Mouse (Mus musculus): ENCODE data around the gene Spag16.

Spag16 gene

DNA sequence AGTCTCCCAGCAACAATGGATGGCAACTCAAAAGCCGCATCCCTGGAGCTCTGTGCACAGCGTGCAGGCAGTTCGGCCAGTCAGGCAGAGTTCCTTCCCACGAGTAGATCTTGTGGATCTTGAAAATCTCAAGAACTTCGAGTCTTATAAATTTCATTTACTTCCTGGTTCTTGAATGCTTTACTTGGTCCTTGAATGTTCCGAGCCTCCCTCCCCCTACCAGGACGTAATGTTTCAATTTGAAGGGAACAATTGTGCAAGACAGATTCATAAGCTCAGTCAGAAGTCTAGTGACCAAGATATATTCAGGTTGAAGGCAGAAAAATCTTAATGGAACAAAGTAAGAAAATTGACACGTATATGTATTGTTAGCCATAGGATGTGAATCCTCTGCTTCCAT, 277.9 kb downstream of the Spag16 start:
- DNase-seq = peak; percentile 40

DNA sequence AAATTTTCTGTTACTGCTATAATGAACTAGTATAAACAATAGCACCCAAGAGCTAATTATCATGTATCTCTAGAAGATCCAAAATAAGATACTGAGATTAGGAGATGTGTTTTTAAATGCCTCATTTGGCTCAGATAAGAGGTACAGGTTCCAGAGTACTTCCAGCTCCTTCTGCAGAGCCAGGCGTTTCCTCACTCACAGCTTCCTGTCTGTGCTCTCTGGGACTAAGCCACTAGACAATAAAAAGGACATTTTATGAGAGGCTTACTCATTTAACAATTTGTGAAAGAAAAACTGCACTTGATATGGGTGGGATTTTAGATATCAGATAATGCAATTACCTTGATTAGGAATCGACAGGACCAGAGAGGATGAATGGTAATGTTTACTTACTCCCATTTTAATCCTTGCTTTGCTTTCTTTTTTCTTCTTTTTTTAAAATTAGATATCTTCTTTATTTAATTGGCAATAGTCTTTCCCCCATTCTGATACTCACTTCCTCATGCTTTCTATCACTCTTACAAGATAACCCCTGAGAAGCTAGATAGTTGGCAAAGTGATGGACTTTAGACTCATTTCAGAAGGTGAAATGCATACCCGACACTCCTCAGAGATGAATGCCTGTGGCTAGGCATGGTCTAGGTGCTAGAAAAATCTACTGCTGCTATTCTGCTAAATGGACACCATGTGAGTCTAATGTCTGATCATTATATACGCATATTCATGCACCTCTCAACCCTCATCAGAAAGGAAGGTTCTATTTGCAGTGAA, 289.6 kb downstream of the Spag16 start:
- no peak for DNase-seq

DNA sequence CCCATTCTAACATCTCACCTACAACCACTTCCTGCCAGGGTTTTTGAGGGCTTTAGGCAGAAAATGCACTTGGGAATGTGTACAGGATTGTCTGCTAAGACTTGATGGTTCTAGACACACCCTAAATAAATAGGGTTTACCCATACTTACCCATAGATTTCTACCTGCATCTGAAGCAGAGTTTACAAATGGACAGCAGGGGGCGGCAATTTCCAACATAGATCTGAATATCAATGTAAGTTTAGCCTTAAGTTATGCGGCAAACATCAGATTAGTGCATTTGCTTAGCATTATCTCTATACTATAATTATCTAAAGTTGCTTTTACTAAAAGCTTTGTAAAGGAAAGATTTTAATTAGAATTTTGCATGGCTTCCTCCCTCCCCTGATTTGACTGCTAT, 301.3 kb downstream of the Spag16 start:
- peak; percentile 14 for DNase-seq

DNA sequence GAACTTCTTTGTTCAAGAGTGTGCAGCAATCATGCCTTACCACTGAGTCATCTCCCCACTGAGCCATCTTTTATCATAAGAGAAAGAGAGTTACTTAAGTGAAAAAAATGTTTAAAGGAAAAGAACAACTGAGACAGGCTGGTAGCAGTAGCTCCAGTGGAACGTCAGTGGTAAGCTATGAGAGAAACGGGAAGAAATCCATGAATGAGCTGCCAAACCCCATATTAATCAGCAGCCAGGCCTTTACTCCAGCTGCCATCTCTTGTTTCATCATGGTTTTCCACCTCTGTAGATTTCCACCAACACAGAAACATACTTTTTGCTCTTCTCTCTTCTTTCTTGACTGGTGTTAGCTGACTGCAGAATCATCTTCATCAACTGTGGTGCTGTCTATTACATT, 308.8 kb downstream of the Spag16 start:
- no peak for DNase-seq

DNA sequence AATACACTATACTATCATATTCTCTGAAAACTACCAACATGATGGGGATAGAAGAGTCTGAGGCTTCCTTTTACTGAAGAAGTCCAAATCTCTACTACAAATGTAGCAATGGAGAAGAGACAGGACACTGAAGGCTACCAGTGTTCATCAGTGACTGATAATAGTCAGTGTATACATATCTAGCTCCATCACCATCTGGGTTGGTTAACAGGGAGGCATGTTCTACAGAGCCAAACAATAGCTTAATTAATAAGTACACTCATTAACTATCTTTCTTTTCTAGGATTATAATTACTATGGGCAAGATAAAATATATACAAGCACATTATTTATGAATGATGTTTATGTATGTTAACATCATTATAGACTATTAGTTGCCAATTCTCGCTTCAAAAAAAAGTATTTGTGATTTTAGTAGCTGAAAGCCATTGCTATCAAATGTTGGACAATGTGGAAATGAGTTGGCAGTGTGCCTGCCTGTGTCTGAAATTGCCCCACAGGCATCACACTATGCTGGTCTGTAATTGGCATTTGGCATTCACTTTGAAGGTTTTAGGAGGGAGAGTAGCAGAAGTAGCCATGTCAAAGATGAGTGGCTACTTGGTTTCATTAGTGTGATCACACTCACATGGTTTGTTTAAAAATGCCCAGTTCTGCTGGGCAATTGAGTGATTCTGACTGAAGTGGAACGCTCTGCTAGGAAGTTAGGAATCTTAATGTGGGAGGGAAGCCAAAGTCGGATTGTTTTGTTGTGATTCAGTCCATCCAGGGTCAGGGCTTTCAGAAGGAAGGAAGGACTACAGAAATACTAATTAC, 338.8 kb downstream of the Spag16 start:
- DNase-seq = no peak

DNA sequence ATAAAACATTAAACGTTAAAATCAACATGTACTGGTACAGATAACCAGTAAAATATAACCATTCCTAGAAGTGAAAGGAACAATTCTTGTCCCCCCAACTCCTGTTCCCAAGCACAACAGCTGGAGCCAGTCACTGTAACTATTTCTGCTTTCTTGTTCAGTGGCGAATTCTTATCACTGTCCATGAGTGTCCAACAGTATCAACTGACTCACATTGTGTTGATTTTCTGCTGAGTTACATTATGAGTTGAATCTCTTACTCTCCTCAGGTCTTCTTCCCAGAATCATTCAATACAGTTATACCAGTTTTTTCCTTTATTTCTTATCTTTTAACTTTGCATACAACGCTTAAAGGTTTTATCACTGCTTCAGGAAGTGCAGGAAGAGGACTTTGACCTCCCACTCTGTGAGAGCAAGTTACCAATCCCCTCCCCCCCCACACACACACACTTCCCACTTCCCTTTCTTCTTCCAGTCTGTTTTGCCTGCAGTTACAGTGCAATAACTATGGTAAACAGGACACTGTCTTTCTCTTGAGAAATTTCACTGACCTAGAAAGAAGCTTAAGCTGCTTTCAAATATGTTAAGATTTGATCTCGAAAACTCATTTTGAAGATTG, 353.5 kb downstream of the Spag16 start:
- no peak for DNase-seq

DNA sequence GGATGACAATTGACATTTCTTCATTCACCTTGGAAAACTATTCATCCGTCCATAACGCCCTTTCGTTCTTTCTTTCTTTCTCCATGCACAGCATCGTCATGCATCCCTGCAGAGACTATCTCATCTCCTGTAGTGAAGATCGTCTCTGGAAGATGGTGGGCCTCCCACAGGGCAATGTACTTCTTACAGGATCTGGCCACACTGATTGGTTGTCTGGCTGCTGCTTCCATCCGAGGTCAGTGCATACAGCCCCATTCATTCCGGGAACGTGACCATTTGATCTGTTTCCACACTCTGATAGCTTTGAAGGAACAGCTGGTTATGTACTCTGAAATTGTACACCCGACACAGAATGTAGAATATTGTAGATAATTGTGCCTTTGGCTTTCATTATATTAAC, 438.0 kb downstream of the Spag16 start:
- no peak for DNase-seq

DNA sequence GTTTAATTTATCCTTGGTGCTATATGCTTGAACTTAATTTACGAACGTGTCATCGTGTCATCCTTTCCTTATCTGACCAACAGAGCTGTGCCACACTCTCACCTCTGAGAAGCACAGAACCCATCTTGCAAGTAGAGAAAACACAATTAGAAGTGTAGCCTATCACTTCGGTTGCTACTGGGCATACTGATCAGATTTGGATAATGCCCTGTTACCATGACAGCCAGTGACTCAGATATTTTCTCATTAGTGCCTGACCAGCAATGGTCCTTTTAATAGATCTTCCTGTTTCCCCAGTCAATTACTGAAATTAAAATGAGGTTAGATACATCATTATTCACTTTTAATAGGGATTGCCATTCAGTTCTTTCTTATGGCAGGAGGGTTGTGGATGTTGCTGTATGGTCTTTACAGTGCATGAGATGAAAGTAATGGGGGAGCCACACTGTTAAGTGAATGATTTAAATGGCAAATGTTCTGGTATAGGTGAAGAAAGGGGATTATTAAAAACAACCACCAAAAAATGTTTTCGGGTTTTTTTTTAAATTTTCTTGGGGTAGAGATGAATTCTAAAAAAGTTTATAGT, 439.2 kb downstream of the Spag16 start:
- no peak for DNase-seq

DNA sequence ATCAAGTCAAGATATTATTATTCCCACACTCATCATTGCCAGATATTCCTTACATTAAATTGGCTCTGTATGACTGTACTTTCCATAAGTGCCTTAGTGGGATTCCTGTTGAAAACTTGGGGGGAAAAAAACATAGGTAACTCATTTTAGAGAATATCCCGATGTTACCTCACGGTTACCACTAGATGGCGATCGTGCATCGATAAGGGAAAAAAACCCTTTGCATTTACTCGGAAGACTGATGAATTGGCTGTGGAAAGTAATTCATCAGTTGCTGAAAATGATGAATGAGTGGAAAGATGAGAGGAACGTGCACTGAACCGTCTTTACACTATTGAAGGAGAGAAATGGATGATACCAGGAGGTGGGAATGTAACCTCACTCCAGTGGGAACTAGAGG, 443.4 kb downstream of the Spag16 start:
- no peak for DNase-seq

DNA sequence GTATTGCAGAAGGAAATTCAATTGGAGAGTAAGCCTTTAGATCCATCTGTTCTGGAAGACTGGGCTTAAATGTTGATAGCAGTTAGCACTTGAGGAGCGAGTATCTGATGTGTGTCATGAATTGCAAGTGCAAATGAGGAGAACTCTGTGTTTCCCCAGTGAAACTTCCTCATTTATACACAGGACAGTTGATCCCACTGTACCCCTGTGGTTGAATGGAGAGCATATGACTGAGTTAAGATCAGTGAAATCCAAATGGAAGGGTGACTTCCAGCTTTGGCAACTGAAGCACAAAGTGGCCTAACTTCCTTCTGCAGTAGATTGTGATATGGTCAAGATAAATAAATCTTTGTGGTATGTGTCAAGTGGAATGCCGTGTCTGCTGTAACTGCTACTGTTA, 446.0 kb downstream of the Spag16 start:
- no peak for DNase-seq

DNA sequence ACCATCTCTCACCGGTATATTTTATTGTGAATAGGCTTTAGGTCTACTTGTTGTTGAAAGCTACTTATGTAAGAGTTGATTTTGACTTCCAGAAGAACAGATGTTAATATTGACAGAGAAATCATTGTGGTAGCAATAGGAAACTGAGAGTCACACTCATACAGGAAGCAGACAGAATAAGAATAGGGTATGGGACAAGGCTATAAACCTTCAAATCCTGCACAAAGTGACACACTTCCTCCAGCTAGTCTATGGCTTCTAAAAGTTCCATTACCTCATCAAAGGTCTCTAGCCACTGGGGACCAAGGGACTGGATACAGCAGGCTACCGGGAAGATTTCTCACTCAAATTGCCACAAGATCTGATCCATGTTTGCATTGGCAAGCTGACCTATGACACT, 452.5 kb downstream of the Spag16 start:
- DNase-seq = no peak

DNA sequence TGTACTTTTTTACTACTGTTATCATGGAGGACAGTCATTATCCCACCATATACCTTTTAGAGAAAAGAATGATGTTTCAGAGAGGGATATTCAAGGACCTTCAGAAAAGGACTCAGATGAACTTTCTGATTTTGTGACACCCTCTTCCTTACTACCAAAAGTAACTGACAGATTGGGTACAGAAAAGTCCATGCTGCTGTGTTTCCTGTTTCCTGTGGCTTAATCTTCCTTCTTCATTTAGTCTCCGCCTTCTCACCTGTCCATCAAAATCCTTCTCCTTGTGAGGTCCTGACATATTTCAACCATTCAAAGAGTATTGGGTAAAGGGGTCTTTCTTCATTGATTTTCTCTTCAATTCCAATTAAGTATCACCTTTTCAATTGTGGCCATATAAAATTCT, 456.6 kb downstream of the Spag16 start:
- no peak for DNase-seq

DNA sequence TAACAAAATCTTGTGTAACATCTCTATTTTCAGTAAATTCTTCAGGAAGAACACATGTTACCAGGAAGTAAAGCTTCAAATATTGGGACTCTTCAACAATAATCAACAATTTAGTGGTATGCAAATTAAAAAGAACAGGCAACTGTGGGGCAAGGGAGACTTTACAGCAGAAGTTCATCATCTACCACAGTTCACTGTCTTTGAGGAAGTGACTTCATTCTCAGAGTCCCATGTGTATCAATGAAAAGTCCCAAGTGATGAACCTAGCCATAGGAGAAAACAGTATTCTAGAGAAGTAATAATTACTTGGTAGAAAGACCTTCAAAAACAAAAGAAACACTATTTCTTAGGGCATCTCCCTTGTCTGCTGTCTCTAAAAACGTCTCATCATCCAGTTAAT, 457.4 kb downstream of the Spag16 start:
- DNase-seq = no peak

DNA sequence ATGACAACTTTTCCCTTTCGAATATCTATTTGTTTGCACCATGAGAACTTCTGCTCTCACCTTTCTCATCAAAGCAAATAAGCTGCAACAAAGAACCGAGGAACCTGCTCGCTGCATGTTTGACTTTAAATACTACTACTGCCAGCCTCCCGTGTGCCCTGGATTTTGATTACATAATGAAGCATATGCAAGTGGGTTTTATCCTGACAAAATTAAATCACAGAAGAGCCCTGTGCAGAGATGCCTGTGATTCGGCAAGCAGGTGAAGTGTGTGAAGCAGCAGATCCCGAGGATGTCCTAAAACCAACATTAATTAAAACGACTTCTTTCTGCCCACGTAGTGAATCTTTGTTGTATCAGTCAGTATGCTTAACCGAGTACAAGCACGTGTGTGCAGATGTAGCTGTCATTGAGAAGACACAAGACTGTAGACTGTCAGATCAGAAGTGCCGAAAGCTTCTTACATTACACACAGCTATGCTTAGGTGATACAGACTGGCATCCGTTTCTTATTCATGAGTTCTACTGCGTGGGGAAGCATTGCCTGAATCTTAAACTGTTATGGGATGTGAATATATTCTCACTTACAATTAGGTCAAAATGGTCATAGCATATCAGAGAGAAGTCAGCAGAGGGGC, 489.5 kb downstream of the Spag16 start:
- no peak for DNase-seq

DNA sequence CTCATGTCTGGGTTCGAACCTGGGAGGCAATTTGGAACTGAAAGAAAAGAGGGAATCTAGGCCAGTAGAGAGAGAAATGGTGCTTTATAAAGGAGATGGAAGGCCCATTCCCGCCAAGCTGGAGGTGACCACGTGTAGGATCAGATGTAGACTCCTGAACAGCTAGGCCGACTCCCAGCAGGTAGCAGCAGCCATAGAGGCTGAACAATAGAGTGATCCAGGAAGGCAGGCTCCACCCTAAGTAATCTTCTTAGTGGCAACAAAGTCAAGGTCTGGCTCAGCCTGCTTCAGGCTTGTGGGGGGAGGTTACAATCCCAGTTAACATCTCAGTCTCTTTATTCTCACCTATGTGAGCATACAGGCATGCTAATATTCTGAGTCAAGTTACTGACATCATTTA, 494.2 kb downstream of the Spag16 start:
- no peak for DNase-seq

DNA sequence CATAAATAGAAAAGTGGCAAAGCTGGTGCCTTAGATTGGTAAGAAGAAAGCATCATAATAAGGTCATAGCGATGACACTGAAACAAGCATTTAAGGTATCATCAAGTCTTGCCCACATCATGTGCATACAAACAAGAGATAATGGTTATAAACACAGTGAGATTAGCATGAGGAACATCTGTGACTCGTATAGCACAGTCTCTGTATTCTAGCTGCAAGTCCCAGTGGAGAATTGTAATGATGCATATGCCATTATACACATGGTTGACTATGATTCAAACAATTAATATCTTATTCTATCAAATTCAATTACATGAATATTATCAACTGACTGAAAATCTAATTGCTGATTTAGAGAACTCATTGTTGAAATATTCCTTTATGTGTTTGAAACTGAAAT, 519.4 kb downstream of the Spag16 start:
- no peak for DNase-seq

DNA sequence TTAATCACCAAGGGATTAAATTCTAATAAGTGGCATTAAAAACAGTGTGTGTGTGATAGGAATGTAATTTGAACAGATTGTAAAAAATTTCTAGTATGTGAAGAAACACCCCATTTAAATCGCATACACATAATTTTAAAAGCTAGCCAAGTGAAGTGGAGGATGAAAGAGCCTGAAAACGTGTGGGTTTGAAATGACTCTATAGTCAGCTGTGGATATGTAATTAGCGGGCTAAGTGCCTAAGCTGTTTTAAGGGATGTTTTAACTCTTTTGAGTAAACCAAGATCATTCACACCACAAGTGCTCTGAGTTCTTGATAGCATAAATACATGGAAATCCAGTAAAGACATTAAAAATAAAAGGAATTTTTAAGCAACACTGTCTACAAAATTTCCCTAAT, 524.6 kb downstream of the Spag16 start:
- no peak for DNase-seq

DNA sequence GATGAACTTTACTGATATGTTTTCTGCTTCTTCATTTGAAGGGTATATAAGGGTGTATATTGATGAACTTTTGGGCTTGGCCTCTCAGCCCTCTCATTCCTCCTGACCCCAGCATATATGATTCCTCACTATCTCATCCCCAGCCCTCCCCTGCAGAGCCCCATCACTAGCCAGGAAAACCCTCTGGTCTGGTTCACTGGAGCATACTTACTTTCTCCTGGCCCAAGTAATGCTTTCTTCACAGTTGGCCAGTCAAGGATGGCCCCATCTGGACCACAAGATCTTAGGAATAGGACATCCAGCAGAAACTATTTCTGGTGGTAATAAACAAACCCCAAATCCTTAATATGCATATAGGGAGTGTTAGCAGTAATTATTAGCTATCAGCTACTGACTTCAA, 527.2 kb downstream of the Spag16 start:
- no peak for DNase-seq

DNA sequence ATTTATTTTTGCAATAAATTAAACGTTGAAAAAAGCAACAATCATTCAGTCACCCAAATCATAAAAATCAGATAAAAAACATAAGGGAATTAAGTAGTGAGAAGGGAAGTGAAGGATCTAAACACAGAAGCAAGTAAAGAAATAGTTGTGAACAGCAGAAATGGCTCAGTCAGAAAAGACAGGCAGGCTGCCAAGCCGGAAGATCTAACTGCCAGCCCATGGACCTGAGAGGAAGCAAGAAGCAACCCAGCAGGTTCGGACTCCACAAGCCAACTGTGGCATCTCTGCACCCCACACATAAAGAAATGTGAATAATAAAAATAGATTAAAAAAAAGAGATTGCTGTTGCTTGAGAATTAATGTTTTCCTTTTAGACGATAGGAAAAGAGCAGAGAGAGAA, 545.0 kb downstream of the Spag16 start:
- no peak for DNase-seq

DNA sequence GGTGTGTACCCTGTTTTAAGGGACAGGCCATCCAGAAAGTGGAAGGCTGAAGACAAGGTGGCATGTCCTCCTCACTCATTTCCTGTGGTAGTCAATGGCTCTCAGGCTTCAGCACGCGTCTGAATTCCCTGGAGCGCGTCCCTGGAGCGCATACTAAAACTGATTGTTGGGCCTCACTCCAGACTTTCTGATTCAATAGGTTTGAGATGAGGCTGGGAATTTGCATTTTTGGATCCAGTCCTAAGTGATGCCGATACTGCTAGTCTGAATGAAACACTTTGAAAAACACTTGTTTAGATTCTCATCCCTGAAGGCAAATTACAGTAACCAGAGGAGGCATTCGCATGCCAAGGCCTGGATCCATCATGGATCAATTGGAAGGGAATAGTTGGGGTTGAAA, 553.3 kb downstream of the Spag16 start:
- DNase-seq = no peak

DNA sequence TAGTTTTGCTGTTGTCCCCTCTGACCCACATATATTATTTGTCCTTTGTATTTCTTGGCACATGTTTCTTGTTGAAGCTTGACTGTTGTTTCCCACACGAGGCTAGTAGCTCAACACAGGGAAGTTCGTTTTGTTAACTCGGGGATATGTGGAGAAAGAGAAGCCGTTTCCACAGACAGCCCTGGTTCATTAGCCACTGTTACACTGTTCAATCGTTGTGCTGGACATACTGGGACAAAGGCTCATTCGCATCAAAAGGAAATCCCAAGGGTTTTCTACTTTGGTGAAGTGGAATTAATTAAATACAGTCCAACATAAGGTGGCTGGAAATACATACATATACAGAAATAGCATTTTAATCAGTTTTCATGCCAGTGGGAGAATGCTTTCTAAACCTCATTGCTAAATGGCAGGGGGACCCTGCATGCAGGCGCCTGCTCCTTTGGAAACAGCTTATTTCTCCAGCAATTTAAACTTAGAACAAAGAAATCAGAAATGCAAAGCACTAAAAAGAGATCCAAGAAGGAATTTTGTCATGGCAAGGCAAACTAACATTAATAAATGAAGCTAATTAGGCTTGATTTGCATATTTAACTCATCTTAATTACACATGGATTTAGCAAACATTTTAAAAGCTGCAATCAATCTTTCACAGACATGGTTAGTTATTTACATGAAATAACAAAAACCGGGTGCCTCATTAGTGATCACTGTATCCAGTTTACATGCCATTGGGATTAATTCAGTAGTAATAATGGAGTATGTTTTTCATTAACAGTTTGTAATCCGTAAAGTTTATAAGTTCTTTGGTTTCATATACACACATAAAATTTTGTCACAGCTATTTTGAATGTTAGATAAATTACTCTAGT, 615.7 kb downstream of the Spag16 start:
- DNase-seq = no peak

DNA sequence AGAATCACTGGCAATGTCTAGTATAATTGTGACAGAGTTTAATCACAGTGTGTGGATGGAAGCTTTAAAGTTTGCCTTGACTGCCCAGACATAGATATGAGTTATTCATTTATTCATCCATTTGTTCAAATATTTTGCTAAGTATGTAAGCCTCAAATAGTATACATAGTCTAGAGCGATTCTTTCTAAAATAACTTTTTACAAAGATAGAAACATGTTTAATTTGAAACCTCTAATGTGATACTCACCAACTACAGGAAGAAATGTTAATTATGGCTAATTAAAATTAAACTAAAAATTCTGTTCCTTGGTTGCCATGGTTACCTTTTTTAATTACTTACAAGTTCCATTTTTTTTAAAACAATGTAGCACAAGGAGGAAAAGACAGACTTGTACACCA, 653.1 kb downstream of the Spag16 start:
- DNase-seq = no peak

Data from lung, postnatal 36 days (tissue).